ENCODE assay signal across 7 mouse cellular contexts in genomic region chr15:103358278-103359121, GRCm38 (mm10). TPM values are rescaled to one million over a fixed set of nuclear protein-coding genes. Genes with fewer than 3 reads are reported as not detected.
DNase-seq lines count a peak whose midpoint lies in the region; ATAC-seq and TF ChIP-seq lines count a peak whose summit lies in the region.

No protein-coding gene starts in this region.

- TF ChIP-seq CTCF in hindbrain, postnatal 0 days (IDR thresholded peaks at IDR 0.05; ENCODE audit: low read depth) = no peak

- H3K4me2 ChIP-seq in lung, embryonic 16.5 days (ENCODE audit: low read depth, low read length) = no peak overlapping the region
- H3K4me2 ChIP-seq in hindbrain, postnatal 0 days (ENCODE audit: low read depth, low read length) = no peak overlapping the region
- no peak overlapping the region for H3K4me2 ChIP-seq in stomach, embryonic 14.5 days (replicated peaks; ENCODE audit: low read depth, low read length)

- H3K9me3 ChIP-seq in lung, embryonic 16.5 days (ENCODE audit: control insufficient read depth, low read length) = no peaks in the 10 kb centered on the region
- no peaks in the 10 kb centered on the region for H3K9me3 ChIP-seq in hindbrain, postnatal 0 days (ENCODE audit: low read length)
- no peaks in the 10 kb centered on the region for H3K9me3 ChIP-seq in stomach, embryonic 14.5 days (ENCODE audit: control insufficient read depth, low read depth, low read length)

- 29% methylated on average over 4 of the region's 4 CpGs for WGBS in lung, embryonic 16.5 days
- WGBS in hindbrain, postnatal 0 days = 44% methylated on average over 4 of the region's 4 CpGs
- whole genome bisulfite sequencing in stomach, embryonic 14.5 days = 39% methylated on average over 4 of the region's 4 CpGs

- peak overlapping the region; percentile 62 for H3K27ac ChIP-seq in lung, embryonic 16.5 days (ENCODE audit: low read length)
- no peak overlapping the region for H3K27ac ChIP-seq in hindbrain, postnatal 0 days
- H3K27ac ChIP-seq in stomach, embryonic 14.5 days (ENCODE audit: low read length) = no peak overlapping the region

- no peak overlapping the region for H3K9ac ChIP-seq in lung, embryonic 16.5 days (ENCODE audit: low read length)
- H3K9ac ChIP-seq in hindbrain, postnatal 0 days (replicated peaks; ENCODE audit: low read length) = no peak overlapping the region
- no peak overlapping the region for H3K9ac ChIP-seq in stomach, embryonic 14.5 days (replicated peaks; ENCODE audit: low read depth, low read length)

- H3K4me3 ChIP-seq in lung, embryonic 16.5 days (ENCODE audit: low read length) = no peak overlapping the region
- H3K4me3 ChIP-seq in hindbrain, postnatal 0 days (ENCODE audit: low read length) = no peak overlapping the region
- H3K4me3 ChIP-seq in stomach, embryonic 14.5 days (ENCODE audit: low read depth, low read length) = no peak overlapping the region

- no peaks in the 10 kb centered on the region for H3K27me3 ChIP-seq in lung, embryonic 16.5 days (ENCODE audit: control insufficient read depth, insufficient read depth, low read depth, low read length)
- no peaks in the 10 kb centered on the region for H3K27me3 ChIP-seq in hindbrain, postnatal 0 days (ENCODE audit: insufficient read depth, low read length)
- no peaks in the 10 kb centered on the region for H3K27me3 ChIP-seq in stomach, embryonic 14.5 days (ENCODE audit: control insufficient read depth, insufficient read depth, low read length)

- peaks cover 19% of the 10 kb centered on the region for H3K4me1 ChIP-seq in lung, embryonic 16.5 days (replicated peaks; ENCODE audit: control insufficient read depth, insufficient read depth, low read length)
- no peaks in the 10 kb centered on the region for H3K4me1 ChIP-seq in hindbrain, postnatal 0 days (ENCODE audit: insufficient read depth, low read length)
- peaks cover 10% of the 10 kb centered on the region; the same call in 1 of the 2 replicates for H3K4me1 ChIP-seq in stomach, embryonic 14.5 days (ENCODE audit: control insufficient read depth, insufficient read depth, low read length)

- peaks cover 9% of the 10 kb centered on the region for H3K36me3 ChIP-seq in lung, embryonic 16.5 days (ENCODE audit: control insufficient read depth, insufficient read depth, low read length)
- H3K36me3 ChIP-seq in hindbrain, postnatal 0 days (ENCODE audit: insufficient read depth, low read length) = no peaks in the 10 kb centered on the region
- H3K36me3 ChIP-seq in stomach, embryonic 14.5 days (ENCODE audit: control insufficient read depth, insufficient read depth, low read length) = peaks cover 23% of the 10 kb centered on the region

- DNase-seq in lung, postnatal 14 days = no peak
- DNase-seq in brain, adult 2 months (ENCODE audit: low read depth, low spot score) = peak; percentile 61
- no peak for DNase-seq in hindbrain, postnatal 0 days (ENCODE audit: low spot score)
- no peak for DNase-seq in thymus, postnatal 25 days

- peak; percentile 53 for ATAC-seq in lung, embryonic 16.5 days (ENCODE audit: low read depth)
- peak; percentile 38 for ATAC-seq in hindbrain, postnatal 0 days
- peak; percentile 50; the same call in 1 of the 2 replicates for ATAC-seq in stomach, embryonic 14.5 days (ENCODE audit: insufficient number of reproducible peaks, insufficient read depth, low FRiP score, low read depth)
- ATAC-seq in monocyte, adult 5-6 weeks (replicated peaks; ENCODE audit: insufficient number of reproducible peaks, low FRiP score, low TSS enrichment, poor library complexity, severe bottlenecking) = no peak

RNA-seq across cellular contexts. Expression of gene Itga5, which starts 8.1 kb away (rescaled TPM):
- polyA plus RNA-seq in lung, embryonic 16.5 days (2015; fragmentation: Nextera tagmentation; extraction: Ambion mirVana) = 38.8 and 42.3 TPM in 2 replicates
- total RNA-seq in hindbrain, postnatal 0 days (2014; rRNA removed) = 8.2 and 8.3 TPM in 2 replicates
- 4.9 and 5.0 TPM in 2 replicates for polyA plus RNA-seq in hindbrain, postnatal 0 days (2015; fragmentation: Nextera tagmentation; extraction: Ambion mirVana)
- polyA plus RNA-seq in stomach, embryonic 14.5 days (2014; fragmentation: Nextera tagmentation; extraction: Ambion mirVana) = 67.5 and 71.2 TPM in 2 replicates
- 3.1 to 26.6 TPM (median 11.4 TPM) in 3 replicates for total RNA-seq in monocyte, adult 5-6 weeks (2017)

RNA-seq across cellular contexts. Expression of gene Zfp385a, which starts 18.6 kb away (rescaled TPM):
- 7.6 and 8.6 TPM in 2 replicates for polyA plus RNA-seq in lung, embryonic 16.5 days (2015; fragmentation: Nextera tagmentation; extraction: Ambion mirVana)
- 20.6 and 25.8 TPM in 2 replicates for total RNA-seq in hindbrain, postnatal 0 days (2014; rRNA removed)
- polyA plus RNA-seq in hindbrain, postnatal 0 days (2015; fragmentation: Nextera tagmentation; extraction: Ambion mirVana) = 19.8 and 23.1 TPM in 2 replicates
- polyA plus RNA-seq in stomach, embryonic 14.5 days (2014; fragmentation: Nextera tagmentation; extraction: Ambion mirVana) = 11.1 and 11.7 TPM in 2 replicates
- total RNA-seq in monocyte, adult 5-6 weeks (2017) = 0.85 to 3.7 TPM (median 1.7 TPM) in 3 replicates

RNA-seq across cellular contexts. Expression of gene Gpr84, which starts 48.1 kb away (rescaled TPM):
- polyA plus RNA-seq in lung, embryonic 16.5 days (2015; fragmentation: Nextera tagmentation; extraction: Ambion mirVana) = 0.44 TPM in 1 of 2 replicates, not detected in the other
- 0.58 and 0.86 TPM in 2 replicates for total RNA-seq in hindbrain, postnatal 0 days (2014; rRNA removed)
- polyA plus RNA-seq in hindbrain, postnatal 0 days (2015; fragmentation: Nextera tagmentation; extraction: Ambion mirVana) = 0.30 and 0.37 TPM in 2 replicates
- 0.24 and 0.46 TPM in 2 replicates for polyA plus RNA-seq in stomach, embryonic 14.5 days (2014; fragmentation: Nextera tagmentation; extraction: Ambion mirVana)
- total RNA-seq in monocyte, adult 5-6 weeks (2017) = 0.53 to 1.2 TPM (median 0.87 TPM) in 3 replicates
